Mouse (Mus musculus): ENCODE data around the gene Rasgrp1. TPM values are rescaled to one million over a fixed set of nuclear protein-coding genes. Genes with fewer than 3 reads are reported as not detected.

Rasgrp1 gene
- total RNA-seq, 2 experiments from 2014 or later, result 0.05 to 0.40 TPM

DNA sequence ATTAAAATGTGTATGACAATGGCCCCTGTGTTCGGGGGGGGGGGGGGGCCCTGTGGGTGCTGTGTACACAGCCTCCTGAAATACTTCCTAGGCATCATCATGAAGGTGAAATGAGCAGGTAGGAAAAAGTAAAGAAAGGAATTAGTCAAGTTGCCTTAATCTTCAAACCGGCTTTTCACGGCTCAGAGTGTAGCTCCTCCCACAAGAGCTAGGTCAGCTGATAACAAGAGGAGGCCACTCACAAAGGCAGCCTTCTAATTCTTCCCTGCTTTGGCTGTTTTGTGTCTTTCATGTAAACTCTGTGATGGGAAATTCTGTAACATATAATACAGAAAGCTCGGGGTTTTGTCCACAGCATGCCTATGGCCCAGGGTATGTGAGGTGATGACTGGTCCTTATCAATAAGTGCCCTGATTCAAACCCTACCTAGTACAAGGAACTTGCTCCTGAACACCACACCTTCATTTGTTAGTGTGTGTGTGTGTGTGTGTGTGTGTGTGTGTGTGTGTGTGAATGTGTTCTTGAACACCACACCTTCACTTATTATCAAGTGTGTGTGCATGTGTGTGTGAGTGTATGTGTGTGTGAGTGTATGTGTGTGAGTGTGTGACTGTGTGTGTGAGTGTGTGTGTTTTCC lies 7.1 kb downstream of the Rasgrp1 start:
- DNase-seq, result no peak

DNA sequence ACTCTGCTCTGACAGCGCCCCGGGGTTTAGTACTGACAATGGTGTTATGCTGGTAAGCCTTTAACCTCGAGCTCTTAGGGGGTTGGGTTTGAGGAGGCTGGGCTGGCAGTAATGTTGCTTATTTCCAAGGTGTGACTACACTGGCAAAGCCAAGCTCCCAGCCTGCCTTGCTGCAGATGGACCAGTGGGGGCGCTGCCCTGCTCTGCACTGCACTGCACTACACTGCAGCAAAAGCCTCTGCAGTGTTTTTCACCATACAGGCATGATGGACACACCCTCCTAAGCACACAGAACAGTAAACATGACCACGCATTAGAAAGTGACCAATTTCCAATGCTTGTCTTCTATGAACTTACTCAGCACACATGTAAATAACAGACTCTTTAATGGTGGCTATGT lies 11.2 kb downstream of the Rasgrp1 start:
- DNase-seq, result no peak

DNA sequence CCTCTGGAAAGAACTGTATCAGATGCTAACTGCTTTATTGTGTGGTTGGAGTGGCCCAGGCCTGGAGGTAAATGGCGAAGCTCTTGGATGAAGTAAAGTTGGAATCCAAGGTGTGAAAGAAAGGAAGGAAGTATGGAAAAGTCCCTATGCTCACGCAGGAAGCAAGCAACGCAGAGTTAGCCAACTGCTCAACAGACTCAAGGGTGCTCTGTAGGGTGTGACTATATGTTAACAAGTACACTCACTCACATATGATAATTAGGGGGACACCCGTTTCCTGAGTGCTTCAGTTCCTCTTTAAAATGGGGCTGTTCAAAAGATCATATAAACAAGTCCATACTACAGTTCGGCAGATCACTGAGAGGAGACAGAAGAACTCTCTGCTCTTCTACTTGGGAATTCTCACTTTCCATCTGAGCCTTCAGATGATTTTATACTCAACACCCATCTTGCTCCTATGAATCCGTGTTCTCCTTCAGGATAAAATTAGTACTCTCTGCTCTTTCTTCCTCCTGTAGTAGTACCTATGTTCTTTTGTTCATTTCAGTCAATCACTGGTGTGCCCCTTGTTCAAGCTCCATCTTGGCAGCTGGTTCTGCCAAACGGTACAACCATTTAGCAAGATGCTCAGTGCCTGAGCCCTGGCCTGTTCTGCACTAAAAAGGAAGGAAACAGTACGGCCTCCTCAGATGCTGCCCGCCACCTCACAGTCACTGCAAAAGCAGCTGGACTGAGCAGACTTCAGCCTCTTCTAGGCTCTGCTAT lies 14.1 kb downstream of the Rasgrp1 start:
- DNase-seq, result no peak

DNA sequence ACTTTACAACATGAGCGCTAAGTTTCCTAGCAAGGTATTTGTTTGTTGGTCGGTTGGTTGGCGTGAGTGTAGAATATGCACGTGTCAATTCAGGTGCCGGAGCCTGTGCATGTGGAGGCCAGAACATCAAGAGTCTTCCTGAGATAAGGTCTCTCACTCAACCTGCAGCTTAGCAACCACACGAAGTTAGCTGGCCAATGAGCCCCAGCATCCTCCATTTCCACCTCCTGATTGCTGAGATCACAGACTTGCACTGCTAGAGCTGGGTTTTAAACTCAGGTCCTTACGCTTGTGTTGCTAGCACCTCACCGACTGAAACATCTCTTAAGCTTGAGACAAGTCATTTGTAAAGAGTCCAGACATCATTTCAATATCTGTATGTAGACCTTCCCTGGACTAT lies 20.4 kb downstream of the Rasgrp1 start:
- no peak for DNase-seq

DNA sequence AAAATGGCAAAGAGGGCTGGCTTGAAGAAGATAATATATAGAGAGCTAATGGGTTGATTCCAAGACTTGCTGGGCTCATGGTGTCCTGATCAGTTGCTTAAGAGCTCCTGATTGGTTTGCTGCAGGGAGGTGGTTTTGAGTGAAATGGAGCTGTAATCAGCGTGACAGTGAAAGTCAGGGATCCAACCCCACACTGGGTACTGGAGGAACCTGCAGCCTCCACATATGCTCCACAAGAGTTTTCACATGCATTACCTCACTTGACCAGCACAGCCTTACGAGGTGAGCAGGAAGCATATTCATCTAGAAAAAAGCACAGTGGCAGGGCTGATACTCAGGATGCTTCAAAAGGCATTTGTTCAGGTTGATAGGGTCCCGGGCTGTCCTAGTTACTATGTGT lies 21.6 kb downstream of the Rasgrp1 start:
- no peak for DNase-seq

DNA sequence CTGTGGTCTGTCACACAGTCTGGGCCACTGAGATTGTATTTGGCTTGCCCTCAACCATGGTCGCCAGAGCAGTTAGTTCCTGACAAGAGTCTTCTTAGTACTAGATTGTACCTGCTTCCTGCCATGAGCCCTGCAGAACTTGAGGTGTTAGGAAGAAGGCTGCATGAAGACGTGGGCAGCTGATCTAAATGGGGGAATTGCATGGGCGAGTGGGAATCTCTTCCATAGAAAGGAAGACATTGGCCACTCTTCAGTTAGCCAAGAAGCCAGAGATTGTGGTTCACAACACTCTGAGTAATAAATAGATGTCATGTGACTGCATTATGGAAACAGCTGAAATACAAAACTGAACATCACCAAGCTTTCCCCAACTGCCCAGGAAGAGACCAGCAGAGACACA lies 23.8 kb downstream of the Rasgrp1 start:
- no peak for DNase-seq

DNA sequence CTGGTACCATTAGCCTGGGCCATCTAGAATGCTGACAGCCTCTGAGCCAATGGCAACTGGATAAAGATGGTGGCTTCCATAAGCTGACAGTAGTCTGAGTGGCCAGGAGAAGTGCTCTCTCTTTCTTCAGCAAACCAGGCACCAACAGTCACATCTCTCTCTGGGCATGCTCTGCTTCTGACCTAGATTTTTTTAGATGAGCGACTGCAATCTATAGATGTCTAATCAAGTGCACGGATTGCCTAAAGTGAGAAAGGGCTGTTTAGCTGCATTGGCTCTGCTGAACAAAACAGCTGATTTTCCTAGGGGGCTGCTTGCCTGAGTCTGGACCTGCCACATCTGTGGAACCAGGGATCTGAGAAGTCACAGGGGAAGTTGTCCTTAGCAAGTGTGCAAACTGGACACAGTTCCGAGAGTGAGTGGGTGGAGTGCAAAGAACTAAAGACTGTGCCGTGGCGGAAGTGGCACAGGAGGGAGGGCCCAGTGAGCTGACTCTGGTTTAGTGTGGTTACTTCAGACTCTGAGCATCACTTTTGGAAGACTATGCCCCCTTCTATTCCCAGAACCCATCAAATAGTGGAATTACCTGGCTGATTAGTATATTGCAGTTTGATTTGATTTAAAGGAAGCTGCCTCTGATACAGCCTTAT lies 29.1 kb downstream of the Rasgrp1 start:
- DNase-seq, result no peak

DNA sequence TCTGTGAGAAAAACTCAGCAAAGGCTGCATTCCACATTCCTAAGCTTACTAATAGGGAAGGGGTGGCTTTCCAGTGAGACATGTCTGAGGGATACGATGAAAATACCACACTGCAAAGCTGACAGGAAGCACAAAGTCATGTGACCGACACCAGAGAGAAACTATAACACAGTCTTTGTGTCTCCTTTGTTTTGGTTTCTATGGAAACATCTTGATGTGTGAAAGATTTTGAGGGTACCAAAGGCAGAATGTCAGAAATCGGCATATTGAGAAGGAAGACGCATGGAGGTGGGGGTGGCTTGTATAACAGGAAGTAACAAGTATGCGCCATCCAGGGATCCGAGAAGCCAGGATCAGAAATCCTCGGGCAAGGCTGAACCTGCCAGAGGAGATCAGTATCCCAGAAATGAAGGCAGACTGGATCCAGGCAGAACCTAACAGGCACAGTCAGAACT lies 30.3 kb downstream of the Rasgrp1 start:
- no peak for DNase-seq

DNA sequence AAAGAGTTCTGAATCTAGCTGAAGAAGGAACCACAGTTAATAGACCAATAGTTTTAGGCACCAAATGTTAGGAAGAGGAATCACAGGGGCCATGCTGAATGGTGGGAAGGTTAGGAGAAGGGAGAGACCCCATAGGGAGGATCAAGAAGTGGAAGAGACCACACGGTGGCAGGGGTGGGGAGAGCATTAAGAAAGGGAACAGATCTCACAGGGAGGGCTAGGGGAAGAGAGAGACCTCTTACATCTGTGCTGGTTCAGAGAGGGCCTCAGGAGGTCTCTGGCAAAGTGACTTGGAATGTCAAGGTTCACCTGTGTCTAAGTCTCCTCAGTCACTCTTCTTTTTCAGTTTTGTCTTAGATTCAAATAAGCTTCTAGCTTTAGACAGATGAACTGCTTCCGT lies 30.8 kb downstream of the Rasgrp1 start:
- no peak for DNase-seq

DNA sequence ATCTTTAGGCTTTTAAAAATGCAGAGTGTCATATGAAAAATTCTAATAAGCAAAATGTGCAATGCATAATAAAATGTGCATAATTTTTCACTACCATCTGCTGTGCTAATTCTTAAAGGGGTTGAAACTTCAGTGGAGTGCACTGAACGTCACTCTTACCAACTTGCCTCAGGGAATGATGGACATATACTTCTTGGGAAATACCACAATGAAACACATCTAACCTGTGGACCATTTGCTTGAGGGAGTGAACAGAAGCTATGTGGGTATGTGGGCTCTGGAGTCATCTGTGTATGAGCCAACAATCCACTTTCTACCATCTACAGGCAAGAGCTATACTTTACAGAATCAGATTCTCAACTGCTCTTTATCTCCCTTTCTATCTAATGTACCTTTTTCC lies 31.5 kb downstream of the Rasgrp1 start:
- DNase-seq, result no peak

DNA sequence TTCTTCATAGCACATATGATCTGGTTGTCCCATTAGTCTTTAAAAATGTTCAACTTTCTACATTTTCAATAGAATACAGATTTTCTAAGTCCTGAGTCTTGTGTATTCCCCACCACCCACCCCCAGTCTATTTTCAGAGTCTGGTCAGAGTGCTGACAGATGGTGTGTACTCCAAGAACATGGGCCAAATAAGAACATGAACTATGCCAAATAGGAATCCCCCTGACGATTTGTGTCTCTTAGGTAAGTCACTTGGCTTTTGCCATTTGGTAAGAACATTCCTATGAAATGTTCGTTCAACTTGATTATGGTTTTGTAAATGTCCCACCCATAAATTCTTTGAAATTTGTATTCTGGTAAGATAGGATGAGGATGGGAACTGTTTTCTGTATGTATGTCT lies 33.8 kb downstream of the Rasgrp1 start:
- DNase-seq, result no peak

DNA sequence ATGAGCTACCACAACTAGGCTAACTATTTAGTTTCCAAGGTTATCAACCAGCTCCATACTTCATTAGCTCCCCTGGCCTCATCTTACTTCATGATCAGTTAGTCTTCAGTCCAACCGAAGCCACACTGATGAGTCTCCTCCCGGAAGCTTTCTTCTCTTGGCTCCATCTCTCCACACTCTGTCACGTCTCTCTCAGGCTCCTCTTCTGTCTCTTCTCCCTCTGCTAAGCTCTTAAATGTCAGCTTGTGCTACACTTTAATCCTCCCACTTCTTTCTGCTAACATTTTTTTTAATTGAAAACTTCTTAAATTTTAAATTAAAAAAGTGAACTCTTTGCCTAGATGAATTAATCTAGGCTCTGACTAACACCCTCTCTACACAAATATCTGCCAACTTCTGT lies 34.8 kb downstream of the Rasgrp1 start:
- no peak for DNase-seq

DNA sequence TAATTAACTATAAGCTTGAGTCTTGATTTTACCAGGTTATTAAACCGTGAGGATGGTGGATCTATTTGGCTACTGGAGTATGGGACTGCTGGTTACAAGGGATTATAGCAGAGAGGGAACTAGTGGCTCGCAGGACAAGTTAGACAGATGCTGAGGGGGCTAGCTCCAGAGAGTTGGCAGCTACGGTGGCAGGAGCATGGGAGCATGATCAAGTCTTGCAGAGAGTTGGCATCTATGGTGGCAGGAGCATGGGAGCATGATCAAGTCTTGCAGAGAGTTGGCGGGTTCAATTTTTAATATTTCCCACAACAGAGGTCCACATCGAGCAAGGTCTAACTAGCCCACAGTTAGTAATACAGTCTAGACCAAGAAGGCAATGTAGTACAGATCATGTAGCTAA lies 37.9 kb downstream of the Rasgrp1 start:
- DNase-seq, result no peak

DNA sequence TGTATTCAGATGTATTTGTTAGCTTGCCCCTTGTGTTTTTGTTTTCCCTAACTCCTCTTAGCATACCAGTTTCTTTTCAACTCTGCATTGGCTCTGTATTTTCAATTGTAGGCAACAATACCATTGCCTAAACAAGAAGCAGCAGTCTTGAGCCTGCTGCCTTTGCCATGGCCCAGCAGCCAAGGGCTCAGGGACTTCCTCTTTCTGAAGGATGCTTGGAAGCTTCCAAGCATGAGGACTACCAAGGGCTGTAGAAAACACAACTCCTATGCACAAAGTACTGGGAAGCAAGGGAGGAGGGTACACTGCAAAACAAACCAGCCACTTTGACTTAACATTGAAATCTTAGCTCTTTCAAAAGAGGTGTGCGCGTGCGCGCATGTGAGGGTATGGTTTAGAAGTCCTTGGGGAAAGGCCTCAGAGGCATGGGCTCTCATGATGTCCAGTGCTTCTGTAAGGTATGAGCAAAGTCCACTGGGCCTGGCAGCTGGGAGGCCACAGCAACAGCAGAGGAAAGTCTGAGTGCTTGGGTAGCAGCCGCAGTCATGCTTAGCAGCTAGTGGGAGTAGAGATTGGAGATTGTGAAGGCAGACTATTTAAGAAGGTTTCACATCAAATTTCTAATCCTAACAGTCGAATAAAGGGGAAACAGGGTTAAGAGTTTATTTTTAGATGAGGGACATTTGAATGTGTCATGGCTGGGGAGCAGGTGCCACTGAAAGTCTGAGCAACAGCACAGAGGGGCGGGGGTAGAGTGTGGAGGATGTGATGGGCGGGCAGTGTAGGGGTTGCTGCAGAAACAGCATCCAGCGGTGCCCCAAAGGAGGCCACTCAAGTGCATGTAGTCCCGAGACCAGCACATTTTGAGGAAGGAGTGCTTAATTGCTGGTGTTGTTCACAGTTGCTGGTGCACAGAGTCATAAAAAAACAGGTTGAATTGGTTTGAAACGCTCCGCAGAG lies 39.1 kb downstream of the Rasgrp1 start:
- no peak for DNase-seq

DNA sequence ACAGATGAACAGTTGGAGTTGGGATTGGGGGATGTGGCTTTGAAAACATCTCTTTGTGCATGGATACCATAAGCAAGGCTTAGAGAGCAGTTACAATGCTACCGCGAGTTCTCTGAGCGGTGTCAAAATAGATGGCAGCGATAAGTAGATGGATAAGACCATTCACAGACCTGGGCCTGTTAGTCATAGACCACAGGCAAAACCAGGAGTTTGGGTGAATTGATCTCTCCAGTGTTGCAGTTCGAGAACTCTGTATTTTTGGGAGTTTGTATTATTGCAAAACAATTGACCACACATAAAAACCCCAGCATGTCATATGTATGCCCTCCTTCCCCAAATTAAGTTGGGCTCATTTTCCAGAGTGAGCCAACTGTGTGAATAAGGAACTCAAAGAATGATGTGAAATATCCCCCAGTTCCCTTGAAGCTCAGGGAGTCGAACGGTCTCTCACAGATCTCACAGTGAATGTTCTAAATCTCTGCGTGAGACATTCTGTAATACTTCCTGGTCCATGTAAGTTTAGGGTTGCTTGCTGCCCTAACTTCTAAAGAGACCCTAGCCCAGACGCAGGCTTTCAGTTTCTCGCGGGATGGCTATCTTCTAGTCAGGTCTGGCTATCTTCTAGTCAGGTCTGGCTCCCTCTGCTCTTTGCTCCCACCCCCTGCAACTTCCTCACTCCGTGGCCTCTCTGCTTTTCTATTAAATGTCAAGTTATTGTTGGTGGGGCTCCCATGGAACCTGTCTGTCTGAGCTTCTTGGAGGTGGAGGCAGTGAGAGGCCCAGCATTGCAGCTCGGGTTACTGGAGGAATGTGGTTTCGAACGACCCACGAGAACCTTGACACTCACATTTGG lies 43.0 kb downstream of the Rasgrp1 start:
- no peak for DNase-seq

DNA sequence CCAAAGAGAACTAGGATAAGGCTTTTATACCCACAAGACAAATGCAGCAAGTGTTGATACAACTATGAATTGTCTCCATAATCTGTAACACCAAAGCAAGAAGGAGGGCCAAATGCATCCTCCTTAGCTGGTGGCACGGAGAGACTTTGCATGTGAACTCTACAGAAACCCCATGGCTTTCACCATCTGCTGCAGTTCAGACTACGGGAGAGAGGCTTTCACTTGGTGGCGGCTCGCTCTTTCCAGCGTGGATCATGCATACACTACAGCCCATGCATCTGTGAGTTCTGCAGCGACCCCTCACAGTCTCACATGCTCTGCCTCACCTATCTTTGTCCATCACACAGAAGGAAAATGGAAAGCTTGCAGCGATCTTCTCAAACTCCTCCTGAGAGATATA lies 54.5 kb downstream of the Rasgrp1 start:
- no peak for DNase-seq

DNA sequence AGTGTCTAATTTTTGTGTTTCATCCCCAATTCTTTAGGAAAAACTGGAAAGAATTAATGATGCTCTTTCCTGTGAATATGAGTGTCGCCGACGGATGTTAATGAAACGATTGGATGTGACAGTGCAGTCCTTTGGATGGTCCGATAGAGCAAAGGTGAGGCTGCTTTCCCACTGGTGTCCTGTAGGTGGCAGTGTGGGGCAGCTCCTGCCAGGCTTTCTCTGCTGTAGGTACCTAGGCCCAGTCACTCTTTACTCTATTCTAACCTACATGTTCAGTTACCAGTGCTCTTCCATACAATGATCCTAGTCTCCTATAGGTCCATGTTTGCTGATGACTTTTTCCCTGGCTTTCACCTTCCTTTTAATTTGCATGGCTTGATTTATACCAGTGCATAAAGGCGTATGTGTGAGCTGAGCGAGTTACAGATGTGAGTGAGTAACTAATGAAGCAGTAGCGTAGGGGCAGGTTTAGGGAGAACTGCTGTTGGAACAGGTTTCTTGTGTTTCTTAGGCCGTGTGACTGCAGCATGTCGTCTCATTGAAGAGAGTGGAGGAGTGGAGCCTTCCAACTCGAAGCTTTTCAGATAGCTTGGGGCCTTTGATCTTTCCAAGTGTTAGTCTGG lies 78.9 kb downstream of the Rasgrp1 start:
- peak; percentile 25 for DNase-seq

DNA sequence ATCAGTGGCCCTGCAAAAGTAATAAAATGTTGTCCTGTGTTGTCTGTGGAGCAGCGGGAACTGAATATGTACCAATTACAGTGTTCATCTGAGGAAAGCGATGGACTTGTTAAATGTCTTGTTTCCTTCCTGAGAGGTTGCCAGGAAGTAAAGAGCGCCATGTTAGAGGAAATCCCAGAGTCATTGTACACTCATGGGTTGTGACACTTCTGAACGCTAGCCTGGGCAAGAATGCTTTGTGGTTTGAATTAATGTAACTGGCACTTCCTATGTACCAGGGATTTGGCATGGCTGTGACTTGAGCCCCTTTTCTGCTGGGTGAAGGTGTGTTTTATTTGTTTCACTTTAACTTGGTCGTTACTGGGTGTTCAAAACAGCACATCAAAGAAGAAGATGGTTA lies 80.6 kb downstream of the Rasgrp1 start:
- DNase-seq, result no peak

DNA sequence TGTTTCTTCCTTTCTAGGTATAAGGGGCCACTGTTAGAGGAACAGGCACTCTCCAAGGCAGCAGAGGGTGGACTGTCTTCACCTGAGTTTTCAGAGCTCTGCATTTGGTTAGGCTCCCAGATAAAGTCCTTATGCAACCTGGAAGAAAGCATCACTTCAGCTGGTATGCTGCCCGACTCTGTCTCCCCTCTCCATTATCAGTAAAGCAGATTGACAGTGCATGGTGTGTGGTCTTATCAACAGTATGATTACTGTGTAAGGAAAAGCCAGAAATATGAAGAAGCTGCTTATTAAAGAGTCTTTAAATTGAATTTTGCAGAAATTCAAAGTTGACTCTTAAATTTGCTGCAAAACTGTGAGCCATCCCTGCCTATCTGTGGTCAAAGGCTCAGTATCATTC lies 85.2 kb downstream of the Rasgrp1 start:
- no peak for DNase-seq

DNA sequence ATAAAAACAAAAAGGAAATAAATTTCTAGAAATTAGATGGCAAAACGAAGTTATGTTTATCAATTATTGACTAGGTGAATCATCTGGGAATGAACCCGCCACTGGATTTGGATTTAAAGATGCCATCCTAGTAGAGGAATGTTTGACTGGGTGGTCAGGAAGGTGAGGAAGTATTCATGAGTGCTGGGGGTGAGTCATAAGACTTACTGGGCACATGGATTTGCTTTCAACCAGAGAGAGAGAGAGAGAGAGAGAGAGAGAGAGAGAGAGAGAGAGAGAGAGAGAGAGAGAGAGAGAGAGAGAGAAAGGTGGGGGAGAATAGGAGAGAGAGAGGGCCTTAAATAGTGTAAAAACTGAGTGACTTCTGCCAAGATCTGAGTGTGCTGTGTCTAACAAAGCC lies 87.4 kb downstream of the Rasgrp1 start:
- no peak for DNase-seq

DNA sequence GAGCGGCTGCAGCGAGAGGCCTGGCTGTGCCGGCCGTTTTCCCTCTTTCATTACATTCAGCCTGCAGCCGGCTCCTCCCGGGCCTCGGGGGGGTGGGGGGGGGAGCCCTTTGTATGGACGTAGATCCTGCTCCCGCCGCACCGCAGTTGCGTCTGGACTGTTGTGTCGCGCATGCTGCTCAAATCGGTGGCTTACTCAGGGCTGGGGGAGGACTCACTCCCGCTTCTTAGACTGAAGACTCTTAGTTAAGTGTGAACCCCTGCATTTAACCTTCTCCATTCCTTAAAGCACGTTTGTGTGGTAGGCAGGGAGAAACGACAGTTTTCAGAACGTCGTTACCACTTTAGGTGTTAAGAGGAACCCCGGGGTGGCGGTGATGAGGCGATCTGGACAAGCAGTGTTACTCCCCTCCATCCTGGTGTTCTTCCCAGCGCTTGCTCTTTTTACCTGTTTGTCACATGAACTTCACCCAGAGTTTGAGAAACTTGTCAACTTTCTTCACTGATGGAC lies 92.7 kb downstream of the Rasgrp1 start:
- DNase-seq, result no peak
